8 mouse cellular contexts compared by ENCODE assay signal in the genomic region with DNA sequence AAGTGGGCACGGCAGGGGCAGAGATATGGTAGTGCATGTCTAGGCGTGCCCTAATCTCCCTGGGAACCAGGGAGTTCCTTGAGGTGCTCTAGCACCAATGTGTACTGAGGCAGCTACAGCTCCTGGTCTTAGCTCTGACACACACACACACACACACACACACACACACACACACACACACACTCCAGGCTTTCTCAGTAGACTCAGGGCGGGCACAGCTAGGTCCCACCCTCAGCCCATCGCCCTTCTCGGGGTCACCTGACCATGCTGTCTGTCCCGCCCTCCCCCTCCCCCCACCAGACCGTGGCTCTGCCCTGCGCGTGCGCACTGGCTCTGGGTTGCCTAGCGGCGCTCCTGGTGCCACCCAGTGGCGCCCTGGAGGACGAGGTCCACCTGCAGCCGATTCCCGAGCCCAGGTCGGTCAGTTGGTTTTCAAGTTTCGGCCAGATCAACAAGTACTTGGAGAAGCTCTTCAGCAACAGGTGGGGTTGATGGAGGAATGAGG. TPM values are rescaled to one million over a fixed set of nuclear protein-coding genes. Genes with fewer than 3 reads are reported as not detected.
DNase-seq lines count a peak whose midpoint lies in the region; ATAC-seq and TF ChIP-seq lines count a peak whose summit lies in the region.

No protein-coding gene starts in this region.

- no peak overlapping the region for H3K9ac ChIP-seq in CH12.LX (ENCODE audit: insufficient read depth, low read depth)
- H3K9ac ChIP-seq in embryonic facial prominence, embryonic 15.5 days = peak overlapping the region; percentile 21; the same call in 1 of the 2 replicates
- peak overlapping the region; percentile 69 for H3K9ac ChIP-seq in heart, embryonic 14.5 days (ENCODE audit: low read length)

- no peaks in the 10 kb centered on the region for H3K79me2 ChIP-seq in CH12.LX (replicated peaks; ENCODE audit: control insufficient read depth, extremely low read depth, insufficient read depth, poor library complexity, severe bottlenecking)

- TF ChIP-seq EP300 in CH12.LX (IDR thresholded peaks at IDR 0.05; ENCODE audit: low read length) = no peak

- in situ Hi-C loops in CH12.LX (cut with MboI; ENCODE audit: low pct_ligation_motif_present, low pct_unique_long_range_greater_than_20kb, low sequenced_read_pairs) = loop anchor here (5.0 kb wide), 1 partner anchor 35 kb away; no protein-coding TSS in a partner anchor

- H3K27me3 ChIP-seq in CH12.LX (replicated peaks) = peaks cover 97% of the 10 kb centered on the region
- H3K27me3 ChIP-seq in embryonic facial prominence, embryonic 15.5 days = peaks cover 18% of the 10 kb centered on the region
- peaks cover 10% of the 10 kb centered on the region; the same call in 1 of the 2 replicates for H3K27me3 ChIP-seq in heart, embryonic 14.5 days (ENCODE audit: control insufficient read depth, insufficient read depth, low read length)

- peak; percentile 62 for TF ChIP-seq POLR2A in CH12.LX (IDR thresholded peaks at IDR 0.05; ENCODE audit: low read depth, low read length)
- TF ChIP-seq POLR2A in lung, adult 2 months (IDR thresholded peaks at IDR 0.05; ENCODE audit: borderline replicate concordance, extremely low read depth, low read depth, low read length) = no peak

- peak; percentile 83 for DNase-seq in CH12.LX (ENCODE audit: extremely low read depth)
- DNase-seq in brain, adult 2 months (ENCODE audit: low read depth, low spot score) = peak; percentile 95
- DNase-seq in kidney, postnatal 14 days = peak; percentile 85
- peak; percentile 54 for DNase-seq in lung, adult 2 months
- peak; percentile 59 for DNase-seq in ovary, postnatal 14 days (ENCODE audit: low spot score)
- peak; percentile 74 for DNase-seq in thymus, postnatal 4 days

- no peaks in the 10 kb centered on the region for H3K36me3 ChIP-seq in CH12.LX (replicated peaks in 1 of 2; ENCODE audit: control insufficient read depth in 1 of 2, insufficient read depth in 1 of 2, low read length in 1 of 2)
- H3K36me3 ChIP-seq in embryonic facial prominence, embryonic 15.5 days = no peaks in the 10 kb centered on the region
- H3K36me3 ChIP-seq in heart, embryonic 14.5 days (ENCODE audit: control insufficient read depth, insufficient read depth, low read length) = no peaks in the 10 kb centered on the region

- peak; percentile 88 for ATAC-seq in embryonic facial prominence, embryonic 15.5 days (ENCODE audit: insufficient number of reproducible peaks, low FRiP score, low TSS enrichment, low read depth)
- peak; percentile 88 for ATAC-seq in heart, embryonic 14.5 days (ENCODE audit: insufficient number of reproducible peaks, insufficient read depth, low FRiP score, low read depth)

- peak overlapping the region; percentile 52 for H3K4me2 ChIP-seq in CH12.LX (ENCODE audit: insufficient read depth, low read depth, poor library complexity, severe bottlenecking)
- H3K4me2 ChIP-seq in embryonic facial prominence, embryonic 15.5 days (replicated peaks) = peak overlapping the region; percentile 56
- H3K4me2 ChIP-seq in heart, embryonic 14.5 days (ENCODE audit: low read length) = peak overlapping the region; percentile 62

- peak in 1 of 2 experiments; percentile 85; a peak in 2 of 4 replicates for TF ChIP-seq CTCF in CH12.LX (conservative IDR thresholded peaks at IDR 0.05 in 1 of 2, IDR thresholded peaks at IDR 0.05 in 1 of 2; ENCODE audit: low read depth in 2 of 2, low read length in 2 of 2)
- TF ChIP-seq CTCF in lung, adult 2 months (IDR thresholded peaks at IDR 0.05; ENCODE audit: insufficient read depth, low read length) = no peak

- dilution Hi-C loops in CH12.LX (cut with MboI; ENCODE audit: extremely low pct_ligation_motif_present, extremely low pct_unique_long_range_greater_than_20kb, low sequenced_read_pairs) = no loop called here

- no peak overlapping the region for H3K4me3 ChIP-seq in CH12.LX (replicated peaks in 1 of 3; ENCODE audit: low read depth in 2 of 3, low read length in 2 of 3, poor library complexity in 1 of 3)
- H3K4me3 ChIP-seq in embryonic facial prominence, embryonic 15.5 days (replicated peaks) = peak overlapping the region; percentile 35
- peak overlapping the region; percentile 24 to 28 for H3K4me3 ChIP-seq in heart, embryonic 14.5 days (ENCODE audit: control insufficient read depth in 1 of 2, insufficient read depth in 1 of 2, low read depth in 1 of 2, low read length in 2 of 2)
- H3K4me3 ChIP-seq in lung, adult 2 months (replicated peaks; ENCODE audit: extremely low read depth, low read depth, low read length) = peak overlapping the region; percentile 8

- WGBS in embryonic facial prominence, embryonic 15.5 days = 6% methylated on average over 18 of the region's 18 CpGs
- 4% methylated on average over 18 of the region's 18 CpGs for WGBS in heart, embryonic 14.5 days
- 2% methylated on average over 18 of the region's 18 CpGs for WGBS in lung, adult 2 months

- H3K9me3 ChIP-seq in CH12.LX (replicated peaks; ENCODE audit: low read length) = no peaks in the 10 kb centered on the region
- H3K9me3 ChIP-seq in embryonic facial prominence, embryonic 15.5 days (replicated peaks) = no peaks in the 10 kb centered on the region
- no peaks in the 10 kb centered on the region for H3K9me3 ChIP-seq in heart, embryonic 14.5 days (ENCODE audit: control insufficient read depth, low read length)

- TF ChIP-seq RAD21 in CH12.LX (IDR thresholded peaks at IDR 0.05; ENCODE audit: low read depth, low read length) = peak; percentile 36

- H3K4me1 ChIP-seq in CH12.LX (ENCODE audit: control insufficient read depth in 1 of 2, insufficient read depth in 2 of 2) = peaks cover 11 to 18% of the 10 kb centered on the region in 2 experiments
- peaks cover 15% of the 10 kb centered on the region for H3K4me1 ChIP-seq in embryonic facial prominence, embryonic 15.5 days
- H3K4me1 ChIP-seq in heart, embryonic 14.5 days (ENCODE audit: control insufficient read depth in 2 of 2, insufficient read depth in 2 of 2, low read length in 2 of 2) = peaks cover 8 to 20% of the 10 kb centered on the region in 2 experiments
- no peaks in the 10 kb centered on the region for H3K4me1 ChIP-seq in lung, adult 2 months (ENCODE audit: control insufficient read depth, insufficient read depth, low read length)

- H3K27ac ChIP-seq in CH12.LX (ENCODE audit: insufficient read depth, low read depth) = no peak overlapping the region
- H3K27ac ChIP-seq in embryonic facial prominence, embryonic 15.5 days (replicated peaks) = no peak overlapping the region
- H3K27ac ChIP-seq in heart, embryonic 14.5 days (replicated peaks in 1 of 2; ENCODE audit: control insufficient read depth in 1 of 2, insufficient read depth in 1 of 2, low read depth in 2 of 2, low read length in 2 of 2) = no peak overlapping the region

TF ChIP-seq in CH12.LX, 34 proteins besides CTCF, POLR2A, EP300 and RAD21 (continues in another document):
- TF ChIP-seq IRF4 (IDR thresholded peaks at IDR 0.05; ENCODE audit: low read depth, low read length) (peak; percentile 70; the same call in 1 of the 2 replicates), RCOR1 (conservative IDR thresholded peaks at IDR 0.05; ENCODE audit: low read depth, low read length) (no peak), MXI1 (IDR thresholded peaks at IDR 0.05; ENCODE audit: low read depth, low read length) (no peak), KAT2A (IDR thresholded peaks at IDR 0.05; ENCODE audit: insufficient replicate concordance, low read length) (no peak), POLR2AphosphoS2 (IDR thresholded peaks at IDR 0.05; ENCODE audit: low read depth, low read length) (no peak), MYC (IDR thresholded peaks at IDR 0.05; ENCODE audit: low read depth, low read length) (no peak), ETS1 (conservative IDR thresholded peaks at IDR 0.05; ENCODE audit: low read depth, low read length) (no peak), TBP (conservative IDR thresholded peaks at IDR 0.05; ENCODE audit: low read depth, low read length) (no peak), NELFE (IDR thresholded peaks at IDR 0.05; ENCODE audit: low read depth, low read length) (0 out of 2 replicates have a peak, but pooled peaks have one; percentile 14)

RNA-seq across cellular contexts. Expression of gene Ppy, which starts 4.2 kb away (rescaled TPM):
- not detected in 2 replicates for total RNA-seq in CH12.LX (2012; rRNA removed)
- total RNA-seq in CH12.LX (2014; rRNA removed) = not detected in 2 replicates
- not detected in 2 replicates for polyA plus RNA-seq in CH12.LX (2012; ENCODE audit: insufficient read length, low read depth)
- polyA plus RNA-seq in embryonic facial prominence, embryonic 15.5 days (2015; fragmentation: Nextera tagmentation; extraction: Ambion mirVana) = not detected in 2 replicates
- polyA plus RNA-seq in heart, embryonic 14.5 days (2014; fragmentation: Nextera tagmentation; extraction: Ambion mirVana) = not detected in 2 replicates
- polyA plus RNA-seq in lung, adult 2 months (2012; rRNA removed) = 6.3 and 9.8 TPM in 2 replicates

RNA-seq across cellular contexts. Expression of gene Mpp2, which starts 8.6 kb away (rescaled TPM):
- 1.4 and 3.1 TPM in 2 replicates for total RNA-seq in CH12.LX (2012; rRNA removed)
- 0.35 and 0.46 TPM in 2 replicates for total RNA-seq in CH12.LX (2014; rRNA removed)
- 0.76 and 0.83 TPM in 2 replicates for polyA plus RNA-seq in CH12.LX (2012; ENCODE audit: insufficient read length, low read depth)
- polyA plus RNA-seq in embryonic facial prominence, embryonic 15.5 days (2015; fragmentation: Nextera tagmentation; extraction: Ambion mirVana) = 7.0 and 10.7 TPM in 2 replicates
- polyA plus RNA-seq in heart, embryonic 14.5 days (2014; fragmentation: Nextera tagmentation; extraction: Ambion mirVana) = 6.0 and 6.8 TPM in 2 replicates
- 12.8 and 14.4 TPM in 2 replicates for polyA plus RNA-seq in lung, adult 2 months (2012; rRNA removed)

RNA-seq across cellular contexts. Expression of gene Pyy, which starts 10.7 kb away (rescaled TPM):
- total RNA-seq in CH12.LX (2012; rRNA removed) (not detected in 2 replicates), CH12.LX (2014; rRNA removed) (not detected in 2 replicates)
- not detected in 2 replicates for polyA plus RNA-seq in CH12.LX (2012; ENCODE audit: insufficient read length, low read depth)
- not detected in 2 replicates for polyA plus RNA-seq in embryonic facial prominence, embryonic 15.5 days (2015; fragmentation: Nextera tagmentation; extraction: Ambion mirVana)
- not detected in 2 replicates for polyA plus RNA-seq in heart, embryonic 14.5 days (2014; fragmentation: Nextera tagmentation; extraction: Ambion mirVana)
- 9.6 TPM in 1 of 2 replicates, not detected in the other for polyA plus RNA-seq in lung, adult 2 months (2012; rRNA removed)

RNA-seq across cellular contexts. Expression of gene Nags, which starts 48.4 kb away (rescaled TPM):
- total RNA-seq in CH12.LX (2012; rRNA removed) (not detected in 2 replicates), CH12.LX (2014; rRNA removed) (not detected in 2 replicates)
- not detected in 2 replicates for polyA plus RNA-seq in CH12.LX (2012; ENCODE audit: insufficient read length, low read depth)
- polyA plus RNA-seq in embryonic facial prominence, embryonic 15.5 days (2015; fragmentation: Nextera tagmentation; extraction: Ambion mirVana) = 0.98 and 1.7 TPM in 2 replicates
- not detected in 2 replicates for polyA plus RNA-seq in heart, embryonic 14.5 days (2014; fragmentation: Nextera tagmentation; extraction: Ambion mirVana)
- 0.41 and 0.72 TPM in 2 replicates for polyA plus RNA-seq in lung, adult 2 months (2012; rRNA removed)

RNA-seq across cellular contexts. Expression of gene Cd300lg, which starts 55.6 kb away (rescaled TPM):
- total RNA-seq in CH12.LX (2012; rRNA removed) (not detected in 2 replicates), CH12.LX (2014; rRNA removed) (not detected in 2 replicates)
- polyA plus RNA-seq in CH12.LX (2012; ENCODE audit: insufficient read length, low read depth) = not detected in 2 replicates
- 1.5 and 2.1 TPM in 2 replicates for polyA plus RNA-seq in embryonic facial prominence, embryonic 15.5 days (2015; fragmentation: Nextera tagmentation; extraction: Ambion mirVana)
- 4.2 and 4.8 TPM in 2 replicates for polyA plus RNA-seq in heart, embryonic 14.5 days (2014; fragmentation: Nextera tagmentation; extraction: Ambion mirVana)
- polyA plus RNA-seq in lung, adult 2 months (2012; rRNA removed) = 7.8 and 12.0 TPM in 2 replicates

Comparison
In these comparisons a context has a peak if more than half of its experiments do, and no peak if none do; other contexts are left out.
1. H3K4me3 ChIP-seq: peak in embryonic facial prominence, embryonic 15.5 days (single experiment), heart, embryonic 14.5 days (2 of 2) and lung, adult 2 months (single experiment); none in CH12.LX (0 of 3).
2. Peak in every context shown above with its lines, with median percentiles within 50 percentile points of each other: DNase-seq and H3K4me2 ChIP-seq.